Mouse (Mus musculus) erythroid progenitor cell, adult 5-6 weeks (primary cell): ENCODE data around the gene Ano6. TPM values are rescaled to one million over a fixed set of nuclear protein-coding genes. Genes with fewer than 3 reads are reported as not detected.

Source experiments
- ATAC-seq: replicated peaks from 2 replicates; pipeline ENCODE4 v1.8.0; 2016; ENCODE audit warnings: moderate number of reproducible peaks, mild to moderate bottlenecking, moderate TSS enrichment, inconsistent platforms; ENCODE audit not compliant: poor library complexity, low FRiP score, severe bottlenecking
- total RNA-seq, 2 experiments: library from RNA; stranded (forward) in 1 of 2; stranded (reverse) in 1 of 2; fragments of 150-400 nt in 1 of 2; fragments of 186-747, 209-891 nt in 1 of 2; gene quantifications; 2 replicates each; pipeline versions ENCODE4 v1.2.3 to v1.2.4; 2015 to 2017; ENCODE audit warnings: low replicate concordance in 2 of 2

Gene Ano6
- total RNA-seq, 2 experiments from 2014 or later, result 9.5 to 23.1 TPM

DNA sequence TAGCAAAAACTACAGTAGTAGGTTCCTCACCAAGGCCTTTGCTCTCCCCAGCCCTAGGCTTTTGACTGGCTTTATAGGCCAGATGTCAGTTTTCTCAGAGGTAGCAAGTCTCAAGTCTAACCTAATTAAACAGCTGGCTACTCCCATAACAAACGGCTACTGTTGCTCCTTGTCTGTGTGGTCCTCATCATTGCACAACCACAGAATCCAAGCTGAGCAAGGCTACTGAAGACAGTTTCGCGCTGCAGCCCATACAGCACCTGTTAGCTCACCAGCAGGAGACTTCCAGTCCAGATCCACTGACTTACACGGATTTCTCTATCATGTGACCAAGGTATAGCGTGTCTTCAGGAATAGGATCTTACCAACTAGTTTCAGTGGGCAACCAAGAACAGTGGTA, 55.5 kb downstream of the Ano6 start:
- ATAC-seq, result no peak

DNA sequence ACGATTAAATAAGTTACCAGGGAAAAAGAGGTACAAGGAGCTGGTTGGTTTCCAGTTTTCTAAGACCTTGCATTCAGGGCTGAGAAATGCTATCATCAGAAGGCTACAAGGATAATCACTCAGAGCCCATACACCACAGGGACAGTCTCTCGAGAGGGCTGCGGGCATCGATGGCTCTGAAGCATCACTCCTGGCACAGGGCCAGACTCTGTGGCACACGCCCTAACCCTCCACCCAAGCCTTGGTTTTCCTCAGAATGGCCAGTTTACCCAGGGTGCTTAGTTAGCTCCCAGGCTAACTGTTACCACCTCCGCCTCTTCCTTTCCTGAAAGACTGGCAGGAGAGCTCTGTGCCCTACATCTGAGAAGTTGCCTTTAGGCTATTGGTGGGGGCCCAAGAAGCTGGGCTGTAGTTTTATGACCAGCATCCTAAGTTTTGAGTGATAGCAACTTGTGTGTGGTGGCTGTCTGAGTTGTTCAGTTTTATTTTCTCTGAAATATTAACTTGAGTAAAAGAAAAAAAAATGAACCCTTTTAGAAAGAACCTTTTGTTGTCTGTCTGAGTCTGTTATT, 57.9 kb downstream of the Ano6 start:
- peak; percentile 90 for ATAC-seq

DNA sequence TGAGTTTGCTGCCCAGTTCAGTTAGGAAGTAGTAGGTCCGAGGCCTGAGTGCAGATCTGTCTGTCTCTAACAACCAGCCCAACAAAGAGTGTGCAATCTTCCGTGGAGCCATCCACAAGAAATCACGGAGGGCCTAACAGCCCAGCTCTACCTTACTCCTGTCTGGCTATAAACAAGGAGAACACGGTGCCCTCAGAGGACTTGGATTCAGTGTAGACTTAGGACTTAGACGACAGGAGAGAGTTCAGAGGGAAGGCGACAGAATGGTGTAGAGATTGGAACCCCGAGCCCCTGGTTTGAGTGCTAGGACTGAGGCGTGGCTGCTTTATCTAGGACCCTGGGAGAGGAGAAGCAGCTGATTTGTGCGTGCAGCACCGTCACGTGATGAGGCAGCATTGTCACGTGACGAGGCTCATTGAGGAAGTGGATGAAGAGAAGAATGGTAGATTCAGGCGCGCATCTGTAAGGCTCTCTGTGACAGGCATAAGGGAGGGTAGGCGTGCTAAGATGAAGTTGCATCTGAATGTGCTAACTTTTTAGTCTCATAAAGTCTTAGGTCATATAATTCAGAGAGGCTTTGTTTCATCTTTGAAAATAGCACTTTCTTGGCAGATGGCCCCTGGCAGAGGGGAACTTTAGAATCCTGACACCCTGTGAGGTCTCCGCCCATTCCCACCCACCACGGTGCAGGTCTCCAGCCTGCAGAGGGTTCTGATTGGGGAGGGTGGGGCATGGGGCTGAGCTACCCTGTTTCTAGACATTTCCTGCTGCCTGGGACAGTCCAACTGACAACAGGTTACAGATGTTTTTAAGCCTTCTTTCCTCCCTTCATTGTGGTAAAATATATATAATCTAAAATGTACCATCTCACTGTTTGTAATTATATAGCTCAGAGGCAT, 59.1 kb downstream of the Ano6 start:
- ATAC-seq, result peak; percentile 64

DNA sequence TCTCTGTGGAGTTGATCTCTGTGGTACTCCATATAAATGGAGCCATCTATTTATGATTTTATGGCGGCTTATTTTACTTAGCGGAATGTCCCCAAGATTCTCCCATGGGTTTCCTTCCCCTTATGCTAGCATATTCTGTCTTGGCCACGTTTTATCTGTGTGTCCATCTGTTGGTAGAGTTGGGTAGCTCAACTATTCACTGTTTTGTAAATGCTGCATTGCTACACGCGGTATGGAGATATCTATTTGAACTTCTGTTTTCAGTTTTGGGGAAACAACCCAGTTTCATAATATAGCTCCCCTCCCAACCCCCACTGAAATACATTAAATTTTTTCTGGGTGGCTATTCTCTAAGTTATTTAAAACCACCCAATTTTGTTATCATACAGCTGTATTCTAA, 59.9 kb downstream of the Ano6 start:
- ATAC-seq, result peak; percentile 53; the same call in 1 of the 2 replicates

DNA sequence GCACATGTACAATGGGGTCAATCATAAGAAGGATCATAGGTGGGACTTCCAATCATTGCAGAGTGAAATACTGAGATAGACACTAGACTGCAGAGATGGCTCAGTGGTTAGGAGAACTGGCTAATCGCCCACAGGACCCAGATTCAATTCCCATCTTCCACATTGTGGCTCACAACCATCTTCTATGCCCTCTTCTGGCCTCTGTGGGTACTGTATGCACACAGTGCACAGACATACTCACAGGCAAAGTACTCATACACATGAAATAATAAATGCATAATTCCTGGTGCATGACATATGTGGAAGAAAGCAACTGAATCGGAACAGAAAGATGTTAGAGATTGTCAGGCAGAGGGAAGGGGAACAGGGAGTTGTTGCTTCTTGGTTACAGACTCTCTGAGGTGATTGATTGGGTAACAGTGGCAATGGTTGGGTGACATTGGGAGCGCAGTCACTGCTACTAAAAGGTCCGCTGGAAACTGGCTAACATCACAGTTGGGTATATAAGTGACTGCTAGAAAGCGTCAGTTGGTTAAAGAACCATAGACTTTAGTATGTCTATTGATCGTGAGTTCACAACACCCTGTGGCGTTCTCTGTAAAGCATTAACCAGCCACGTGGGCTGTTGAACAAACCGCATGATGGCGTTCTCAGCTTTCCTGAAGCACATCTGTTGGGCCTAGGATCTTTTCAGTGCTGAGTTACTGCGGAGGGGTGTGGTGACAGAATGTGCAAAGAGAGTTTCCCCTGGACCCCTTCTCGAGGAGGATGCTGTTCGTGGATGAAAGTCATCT, 64.6 kb downstream of the Ano6 start:
- no peak for ATAC-seq

DNA sequence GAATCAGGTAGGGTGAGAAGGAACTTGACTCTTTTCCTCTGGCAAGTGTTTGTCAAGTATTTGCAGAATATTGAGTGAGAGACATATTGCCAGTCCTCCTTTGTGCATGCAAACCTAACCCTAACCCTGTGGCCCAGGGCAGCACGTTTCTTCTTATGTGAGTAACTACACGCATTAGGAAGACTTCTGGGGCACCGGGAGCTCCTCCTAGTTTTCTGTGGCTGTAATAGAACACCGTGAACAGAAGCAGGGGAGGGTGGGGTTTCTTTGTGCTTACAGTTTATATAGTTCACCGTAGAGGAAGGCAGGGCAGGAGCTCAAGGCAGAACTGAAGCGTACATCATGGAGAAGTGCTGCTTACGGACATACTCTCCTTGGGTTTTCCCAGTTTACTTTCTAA, 65.3 kb downstream of the Ano6 start:
- no peak for ATAC-seq

DNA sequence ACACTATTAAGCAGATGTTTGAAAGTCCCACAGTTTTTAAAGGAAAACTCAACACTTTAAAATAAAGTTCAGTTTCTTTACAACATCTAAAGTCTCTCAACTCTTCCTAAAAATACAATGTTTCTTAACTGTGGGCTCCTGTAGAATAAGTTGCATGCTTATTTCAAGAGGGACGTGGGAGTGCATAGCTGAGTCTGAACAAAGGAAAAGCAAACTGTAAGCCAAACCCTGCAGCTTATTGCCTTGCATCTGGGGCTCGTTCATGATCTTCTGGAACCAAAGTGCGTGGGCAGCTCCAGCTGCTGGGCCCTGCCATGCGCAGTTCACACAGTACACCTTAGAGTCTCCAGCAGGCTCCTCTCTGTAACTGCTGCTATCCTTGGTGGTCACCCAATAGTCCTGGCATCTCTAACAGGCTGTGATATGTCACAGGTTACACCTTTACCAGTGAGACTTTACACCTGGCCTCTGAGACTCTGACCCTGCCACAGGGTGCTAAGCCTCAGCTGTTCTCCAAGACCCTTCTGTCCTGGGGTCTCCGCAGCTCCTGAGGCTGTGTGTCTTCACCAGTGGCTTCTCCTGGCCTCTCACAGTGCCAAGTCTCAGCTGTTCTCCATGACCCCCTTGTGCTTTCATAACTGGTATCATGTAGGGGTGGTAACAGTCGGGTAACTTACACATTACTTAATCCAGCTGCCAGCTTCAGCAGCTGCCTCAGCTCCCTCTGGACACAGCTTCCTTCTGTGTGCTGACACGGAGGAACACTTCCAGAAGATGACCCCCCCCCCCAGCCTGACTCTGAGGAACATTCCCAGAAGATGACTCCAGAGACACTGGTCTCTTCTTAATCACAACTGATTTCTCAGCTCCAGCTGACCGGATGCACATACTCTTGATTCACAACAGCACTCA, 66.3 kb downstream of the Ano6 start:
- ATAC-seq, result no peak

DNA sequence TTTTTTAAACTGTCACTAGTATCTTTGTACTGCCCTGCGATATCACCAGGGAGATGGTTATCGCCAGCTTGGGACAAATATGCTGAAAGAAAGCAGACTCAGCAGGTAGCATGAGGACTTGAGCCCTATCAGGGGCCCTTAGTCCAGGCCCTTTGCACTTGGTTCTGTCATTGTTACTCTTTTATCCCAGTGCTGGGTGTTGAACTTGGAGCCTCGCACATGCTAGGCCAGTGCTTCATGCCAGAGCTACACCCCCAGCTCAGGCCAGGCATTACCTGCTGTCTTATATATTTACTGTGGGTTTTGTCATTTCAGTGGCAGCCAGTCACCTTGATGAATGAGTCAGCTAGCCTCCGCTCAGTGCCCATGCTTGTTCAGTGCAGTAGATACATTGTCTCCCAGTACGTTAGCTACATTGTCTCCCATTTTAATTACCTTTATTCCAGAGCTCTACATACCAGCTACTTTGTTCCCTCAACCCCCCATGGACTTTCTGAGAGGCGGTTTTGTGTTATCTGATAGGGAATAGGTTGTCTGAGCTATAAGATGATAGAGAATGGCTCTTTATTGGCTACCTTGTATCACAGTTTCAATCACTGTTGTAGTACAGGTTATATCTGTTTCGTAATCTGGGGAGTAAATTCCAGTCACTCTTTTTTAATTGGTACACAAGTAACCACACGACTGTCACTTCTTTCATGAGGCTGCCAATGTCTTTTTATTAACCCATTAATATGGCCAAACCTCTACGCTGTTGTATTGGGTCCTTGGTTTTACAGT, 68.4 kb downstream of the Ano6 start:
- ATAC-seq, result no peak

DNA sequence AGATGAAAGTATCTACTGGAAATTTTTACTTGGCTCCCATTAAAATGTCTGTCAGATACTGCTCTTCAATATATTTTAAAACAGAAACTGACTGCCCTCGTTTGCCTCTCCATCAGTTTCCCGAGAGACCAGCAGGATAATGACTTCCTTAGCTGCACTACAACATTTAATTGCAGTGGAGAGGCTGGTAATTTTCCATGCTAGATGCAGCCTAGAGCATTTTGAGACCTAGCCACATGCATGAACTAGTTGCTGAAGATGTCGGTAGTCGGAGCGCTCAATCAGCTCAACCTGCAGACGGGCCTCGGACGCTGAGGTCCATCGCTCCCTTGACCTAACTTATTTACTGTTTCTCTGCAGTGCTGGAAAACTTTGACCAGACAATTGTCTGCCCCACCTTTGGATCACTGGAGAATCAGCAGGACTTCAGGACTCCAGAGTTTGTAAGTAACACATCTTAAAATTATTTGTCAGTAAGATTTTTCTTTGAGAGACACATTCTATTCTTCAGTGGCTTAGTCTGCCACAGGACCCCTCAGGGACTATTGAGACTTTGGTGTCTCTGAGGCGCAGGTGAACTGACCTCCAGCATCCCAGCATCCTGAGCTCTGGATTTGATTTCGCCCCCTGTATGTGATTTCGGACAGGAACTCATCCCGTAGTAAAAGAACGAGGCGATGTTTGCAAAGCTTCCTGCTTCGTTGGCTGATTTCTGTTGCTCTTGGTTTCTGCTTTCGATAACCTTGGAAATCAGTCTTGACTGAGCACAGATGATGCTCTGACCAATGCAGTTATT, 73.4 kb downstream of the Ano6 start:
- no peak for ATAC-seq

DNA sequence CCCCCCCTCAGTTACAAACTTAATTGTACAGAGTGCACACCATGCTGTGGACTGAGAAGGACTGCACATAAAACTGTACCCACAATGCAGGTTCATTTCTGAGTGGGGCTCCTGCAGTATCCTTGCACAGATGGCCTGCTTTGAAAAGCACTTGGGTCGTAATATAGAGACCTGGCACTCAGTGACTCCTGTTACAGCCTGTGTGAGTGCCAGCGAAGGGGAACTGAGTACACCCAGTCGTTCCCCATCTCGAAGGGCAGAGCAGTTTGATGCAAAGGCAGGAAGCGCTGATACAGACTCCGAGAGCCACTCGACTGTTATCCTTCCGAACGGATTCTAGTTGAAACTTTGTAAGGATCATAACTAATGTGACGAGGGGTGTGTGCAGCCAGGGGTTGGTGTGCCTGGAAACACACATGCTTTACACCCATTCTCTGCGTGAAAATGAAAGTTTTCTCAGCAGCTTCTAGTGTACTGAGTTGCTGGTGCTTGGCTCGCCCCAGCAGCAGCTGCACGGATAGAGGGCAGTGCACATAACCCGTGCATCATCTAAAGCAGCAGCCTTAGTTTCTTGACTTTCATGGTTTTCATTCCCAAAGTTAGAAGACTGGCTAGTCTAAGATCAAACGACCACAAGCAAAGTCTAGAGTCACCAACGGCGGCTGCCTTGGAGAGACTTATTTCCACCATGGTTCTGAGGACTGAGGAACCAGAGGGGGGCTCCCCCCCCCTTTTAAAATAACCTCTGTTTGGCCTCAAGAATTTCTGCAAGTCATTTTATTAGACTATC, 74.9 kb downstream of the Ano6 start:
- no peak for ATAC-seq

DNA sequence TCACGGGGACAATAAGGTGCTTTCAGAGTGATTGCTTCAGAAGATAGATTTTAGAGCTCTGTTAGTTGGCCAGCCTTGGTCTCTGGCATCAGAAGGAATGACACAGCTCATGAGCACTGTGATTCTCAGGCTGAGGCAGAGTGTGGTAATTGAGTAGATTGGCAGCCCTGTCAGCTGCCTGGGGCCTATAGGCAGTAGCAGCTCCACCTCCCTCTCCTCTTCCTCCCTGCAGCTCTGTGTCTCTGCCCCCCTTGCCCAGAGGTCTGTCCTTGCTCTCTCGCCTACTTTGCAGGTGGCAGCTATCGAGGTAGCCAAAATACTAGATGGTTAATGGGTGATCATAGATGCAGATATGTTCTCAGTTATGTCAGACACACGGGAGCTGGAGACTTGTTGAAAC, 77.5 kb downstream of the Ano6 start:
- no peak for ATAC-seq

DNA sequence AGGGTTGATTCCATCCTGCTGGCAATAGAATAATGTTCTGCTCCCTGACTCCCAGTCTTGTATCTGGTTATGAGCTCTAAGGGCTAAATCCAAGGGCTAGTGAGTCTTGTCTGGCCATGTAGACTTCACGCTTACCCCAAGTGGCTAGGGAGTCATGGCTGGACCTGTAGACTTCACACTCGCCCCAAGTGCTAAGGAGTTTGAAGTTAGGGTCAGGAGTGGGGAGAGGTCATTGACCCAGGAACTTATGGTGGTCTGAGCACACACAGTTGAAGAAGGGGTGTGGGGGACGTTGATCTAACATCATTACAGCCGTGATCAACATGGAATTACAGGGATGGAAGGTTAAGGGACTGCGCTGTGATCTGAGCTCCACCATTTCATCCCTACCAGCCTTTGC, 79.0 kb downstream of the Ano6 start:
- no peak for ATAC-seq

DNA sequence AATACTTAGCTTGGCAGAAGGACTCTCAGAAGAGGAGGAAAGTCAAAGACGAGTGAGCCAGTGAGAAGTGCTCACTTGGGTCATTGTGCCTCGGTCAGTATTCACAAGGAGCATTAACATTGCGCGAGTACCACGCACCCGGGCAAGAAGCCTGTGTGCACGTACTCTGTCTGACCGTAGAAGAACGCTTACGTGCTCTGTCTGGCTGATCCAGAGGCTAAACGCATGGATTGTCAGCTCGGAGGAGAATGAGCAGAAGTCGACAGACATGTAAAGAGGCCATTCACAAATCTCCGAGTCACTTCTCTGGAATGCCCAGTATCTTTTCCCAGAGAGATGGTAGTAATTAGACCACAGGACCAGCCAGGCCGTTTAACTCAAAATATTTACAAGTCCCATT, 81.0 kb downstream of the Ano6 start:
- ATAC-seq, result no peak

DNA sequence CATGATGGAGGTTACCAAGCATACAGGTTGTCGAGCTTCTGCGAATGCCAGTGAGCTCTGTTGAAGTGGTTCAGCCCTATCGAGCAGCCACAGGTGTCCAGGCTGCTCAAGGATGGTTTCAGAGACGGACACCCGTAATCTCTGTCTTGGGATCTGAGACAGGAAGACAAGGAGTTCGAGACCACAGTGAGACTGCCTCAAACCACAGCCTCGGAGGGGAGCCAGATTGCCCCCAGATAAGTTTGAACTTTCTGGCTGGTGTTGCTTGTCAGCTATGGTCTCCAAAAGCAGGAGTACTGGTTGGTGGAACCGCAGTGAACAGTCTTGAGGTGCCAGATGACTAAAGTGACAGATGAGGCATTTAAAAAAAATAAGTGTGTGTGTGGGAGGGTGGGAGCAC, 81.8 kb downstream of the Ano6 start:
- ATAC-seq, result 0 out of 2 replicates have a peak, but pooled peaks have one; percentile 7

DNA sequence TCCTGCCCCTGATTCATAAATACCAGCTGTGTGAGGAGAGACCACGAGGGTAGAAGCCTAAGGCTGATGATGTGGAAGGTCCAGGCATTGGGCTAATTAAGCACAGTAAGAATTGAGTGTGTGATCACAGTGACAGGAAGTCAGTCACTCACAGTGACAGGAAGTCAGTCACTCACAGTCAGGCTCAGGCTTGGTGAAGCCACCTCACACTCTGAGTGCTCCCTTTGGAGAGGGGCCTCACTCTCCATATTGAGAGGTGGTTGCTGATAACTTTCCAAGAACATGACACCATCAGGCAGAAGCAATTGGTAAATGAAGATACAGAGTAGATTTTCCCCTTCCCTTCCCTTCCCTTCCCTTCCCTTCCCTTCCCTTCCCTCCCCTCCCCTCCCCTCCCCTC, 82.6 kb downstream of the Ano6 start:
- no peak for ATAC-seq

DNA sequence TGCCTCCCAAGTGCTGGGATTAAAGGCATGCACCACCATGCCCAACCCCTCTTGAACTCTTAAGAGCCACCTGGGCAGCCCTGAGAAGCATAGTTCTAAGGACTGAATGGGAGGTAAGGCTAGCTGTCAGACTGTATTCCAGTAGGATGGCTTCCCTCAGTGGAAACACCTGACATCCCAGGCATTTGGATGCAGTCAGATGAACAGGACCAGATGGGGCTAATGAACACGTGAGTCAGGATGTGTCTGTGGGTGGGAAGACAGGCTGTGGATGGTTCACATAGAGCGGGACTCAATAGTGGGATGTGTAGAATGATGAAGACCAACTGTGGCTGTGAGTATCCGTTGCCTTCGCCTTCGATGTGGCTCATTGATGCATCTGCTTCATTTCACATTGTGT, 83.6 kb downstream of the Ano6 start:
- ATAC-seq, result no peak

DNA sequence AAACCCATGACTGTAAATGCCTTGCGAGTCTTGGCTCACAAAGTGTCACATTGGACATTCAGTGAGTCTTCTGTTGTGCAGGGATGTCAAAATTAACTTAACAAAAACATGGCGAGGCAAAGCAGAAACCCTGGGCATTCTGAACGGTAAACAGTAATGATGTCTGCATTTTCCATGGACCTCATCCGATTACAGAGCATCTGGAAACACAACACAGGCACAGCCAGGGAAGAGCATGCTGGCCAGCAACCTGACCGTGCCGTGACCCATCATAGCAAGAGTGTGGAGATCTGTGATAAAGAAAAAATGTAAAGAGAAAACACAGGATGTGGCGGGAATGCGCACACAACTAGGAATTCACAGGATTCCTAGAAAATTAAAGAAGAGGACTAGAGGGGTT, 84.1 kb downstream of the Ano6 start:
- no peak for ATAC-seq
